Mouse (Mus musculus): ENCODE data around the gene Hoxa6.

The Hoxa6 gene

DNA sequence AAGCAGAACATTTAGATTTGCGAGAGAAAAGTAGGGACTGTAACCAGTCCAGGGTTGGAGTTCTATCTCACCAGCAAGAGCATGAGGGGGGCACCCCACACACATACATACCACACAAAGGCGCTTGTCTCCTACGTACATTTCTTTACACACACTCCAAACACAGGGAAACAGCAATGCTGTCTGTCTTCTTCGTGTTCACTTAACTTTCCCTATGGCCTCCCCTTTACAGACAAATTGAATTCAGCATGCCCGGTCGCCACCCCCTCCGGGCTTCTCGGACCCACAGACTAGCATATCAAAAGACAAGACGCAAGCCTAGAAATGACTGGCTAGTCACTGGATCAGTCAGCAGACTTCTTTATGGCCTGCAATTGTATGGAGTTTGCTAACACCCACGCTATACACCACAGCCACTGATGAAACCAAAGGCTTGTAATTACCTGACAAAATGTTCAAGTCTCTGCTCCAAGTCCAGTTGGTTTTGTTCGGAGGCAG, 28.3 kb downstream of the Hoxa6 start:
- no peak for DNase-seq (ENCODE audit: low spot score in 2 of 2)

DNA sequence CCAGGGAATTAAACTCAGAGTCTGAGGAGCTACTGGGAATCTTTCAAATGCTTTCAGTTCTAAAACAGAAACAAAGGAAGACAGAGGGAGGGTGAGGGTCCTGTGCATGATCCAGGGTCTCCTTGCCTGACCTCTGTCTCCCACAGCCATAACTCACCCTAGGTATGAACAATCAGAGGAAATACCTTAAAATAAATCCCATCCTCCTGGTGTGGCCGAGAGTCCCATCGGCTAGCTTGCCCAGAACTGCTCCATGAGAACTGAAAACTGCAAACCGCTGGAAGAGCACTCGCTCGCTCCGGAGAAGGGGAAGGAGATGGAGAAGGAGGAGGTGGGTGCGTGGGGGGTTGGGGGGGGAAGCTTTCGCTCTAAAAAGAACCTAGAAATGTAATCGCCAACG, 28.8 kb downstream of the Hoxa6 start:
- DNase-seq (ENCODE audit: low spot score in 2 of 2) = no peak

DNA sequence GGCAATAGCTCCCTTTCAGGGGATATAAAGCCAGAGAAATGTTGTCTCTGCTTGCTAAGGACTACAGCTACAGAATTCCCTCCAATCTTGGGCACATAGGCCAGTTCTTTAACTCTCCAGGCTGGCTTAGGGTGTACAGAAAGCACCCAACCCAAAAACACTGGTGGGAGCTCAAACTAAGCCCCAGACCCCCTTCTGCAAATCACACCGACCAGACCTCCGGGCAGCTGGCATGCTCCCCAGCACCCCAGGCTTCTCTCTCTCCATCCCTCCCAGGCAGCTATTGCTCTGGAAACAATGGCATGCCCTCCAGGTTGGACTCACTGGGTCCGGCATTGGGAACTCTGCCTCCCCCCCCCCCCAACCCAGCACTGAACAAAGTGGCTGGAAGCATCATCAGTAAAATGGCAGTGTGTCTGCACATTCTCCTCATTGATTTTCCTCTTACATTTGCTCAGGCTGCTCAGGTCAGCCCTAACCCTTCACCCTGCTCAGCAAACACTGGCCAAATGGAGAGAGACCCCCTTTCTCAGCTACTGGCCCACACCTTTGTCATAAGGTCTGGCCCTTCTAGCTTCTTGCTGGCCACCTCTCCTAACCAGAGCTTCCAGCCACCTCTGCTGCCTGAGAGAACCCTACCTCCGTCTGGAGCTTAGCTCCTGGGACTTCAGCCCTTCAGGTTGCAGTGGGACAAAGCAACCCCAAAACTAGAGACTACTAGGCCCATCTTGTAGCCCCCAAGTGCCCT, 29.4 kb downstream of the Hoxa6 start:
- DNase-seq (ENCODE audit: low spot score in 2 of 2) = no peak

DNA sequence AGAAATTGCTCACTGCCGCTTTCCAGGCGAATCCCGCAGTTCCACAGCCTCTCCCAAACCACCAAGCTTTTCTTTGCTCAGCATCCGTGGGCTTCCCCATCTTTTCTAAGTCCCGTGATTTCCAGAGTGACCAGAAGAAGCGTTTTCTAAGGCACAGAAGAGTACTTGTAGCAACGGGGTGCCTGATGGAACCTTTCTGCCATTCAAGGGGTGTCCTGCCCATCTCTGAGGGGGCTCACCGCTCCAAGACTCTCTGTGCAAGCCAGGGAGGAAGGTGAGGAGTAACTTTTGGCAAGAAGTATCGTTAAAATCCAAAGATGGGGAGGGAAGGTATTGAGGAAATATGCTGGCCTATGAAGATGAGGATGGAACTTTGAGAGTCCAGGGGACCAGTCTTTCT, 30.7 kb downstream of the Hoxa6 start:
- DNase-seq (ENCODE audit: low spot score in 2 of 2) = no peak

DNA sequence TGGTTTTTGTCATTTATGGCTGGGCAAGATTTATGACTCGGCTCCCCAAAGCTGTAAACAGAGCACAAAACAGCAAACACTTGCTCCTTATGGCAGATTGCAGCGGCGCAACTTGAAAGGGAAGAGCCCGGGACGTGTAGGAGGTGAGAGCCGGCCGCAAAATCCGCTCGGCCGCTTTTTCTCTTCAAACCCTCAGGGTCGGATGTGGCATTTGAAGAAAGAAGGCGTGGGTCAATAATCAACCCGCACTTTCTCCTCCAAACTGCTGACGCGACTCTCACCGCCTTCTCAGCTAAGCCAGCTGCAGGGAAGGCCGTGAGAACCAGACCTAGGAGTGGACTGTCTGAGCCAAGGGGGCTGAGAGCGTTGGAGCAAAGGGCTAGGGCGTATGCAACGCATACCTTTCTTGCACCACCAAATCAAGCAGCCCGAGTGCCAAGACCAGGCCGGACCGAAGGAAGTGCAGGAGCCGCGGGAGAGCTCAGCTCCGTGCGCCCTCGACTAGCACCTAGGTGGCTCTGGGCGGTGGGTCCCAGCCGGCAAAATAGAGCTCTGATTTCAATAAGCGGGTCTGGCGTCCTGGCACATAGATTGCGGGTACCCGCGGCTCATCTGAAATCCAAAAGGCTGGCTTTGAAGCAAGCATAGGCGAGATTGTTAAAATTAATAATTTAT, 31.3 kb downstream of the Hoxa6 start, which contains the start of gene 5730596B20Rik:
Gene 5730596B20Rik, plus strand, starts transcription at position 438 of the 675 bp plus-strand sequence.
- DNase-seq (ENCODE audit: low spot score in 2 of 2) = no peak

DNA sequence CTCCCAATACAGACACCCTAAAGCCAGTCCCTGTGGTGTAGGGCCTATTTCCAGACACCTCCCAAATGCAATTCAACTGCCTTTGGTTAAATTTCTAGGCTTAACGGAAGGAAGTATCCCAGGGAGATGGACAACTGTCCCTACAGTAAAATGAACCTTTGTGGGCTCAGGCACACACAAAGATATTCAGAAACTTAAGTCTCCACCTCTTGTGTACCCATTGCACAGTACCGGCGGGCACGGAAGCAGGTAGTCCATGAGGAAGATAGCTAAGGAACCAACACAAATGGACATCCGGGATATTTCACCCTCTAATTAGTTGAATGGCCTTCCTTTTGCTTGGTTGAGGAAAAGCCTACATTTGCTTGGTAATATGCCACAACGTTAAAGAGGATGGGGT, 32.1 kb downstream of the Hoxa6 start:
- no peak for DNase-seq (ENCODE audit: low spot score in 2 of 2)

DNA sequence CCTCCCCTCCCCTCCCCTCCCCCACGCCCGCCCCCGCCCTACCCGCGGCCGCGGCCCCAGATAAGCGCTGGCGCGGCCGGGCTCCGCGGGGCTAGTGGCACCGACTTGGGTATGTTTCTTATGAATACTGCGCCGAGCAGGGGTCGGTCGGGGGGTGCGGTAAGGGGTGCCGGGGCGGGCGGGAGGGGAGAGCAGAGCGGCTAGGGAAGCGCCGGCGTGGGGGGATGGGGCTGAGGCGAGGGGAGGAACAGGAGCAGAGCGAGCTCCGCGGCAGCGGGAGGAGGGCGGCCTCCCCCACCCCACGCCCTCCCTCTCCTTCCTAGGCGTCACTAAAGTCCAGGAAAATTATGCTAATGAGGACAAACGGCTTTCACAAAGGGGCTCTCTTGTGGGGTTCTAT, 32.7 kb downstream of the Hoxa6 start:
- DNase-seq (ENCODE audit: low spot score in 2 of 2) = no peak

DNA sequence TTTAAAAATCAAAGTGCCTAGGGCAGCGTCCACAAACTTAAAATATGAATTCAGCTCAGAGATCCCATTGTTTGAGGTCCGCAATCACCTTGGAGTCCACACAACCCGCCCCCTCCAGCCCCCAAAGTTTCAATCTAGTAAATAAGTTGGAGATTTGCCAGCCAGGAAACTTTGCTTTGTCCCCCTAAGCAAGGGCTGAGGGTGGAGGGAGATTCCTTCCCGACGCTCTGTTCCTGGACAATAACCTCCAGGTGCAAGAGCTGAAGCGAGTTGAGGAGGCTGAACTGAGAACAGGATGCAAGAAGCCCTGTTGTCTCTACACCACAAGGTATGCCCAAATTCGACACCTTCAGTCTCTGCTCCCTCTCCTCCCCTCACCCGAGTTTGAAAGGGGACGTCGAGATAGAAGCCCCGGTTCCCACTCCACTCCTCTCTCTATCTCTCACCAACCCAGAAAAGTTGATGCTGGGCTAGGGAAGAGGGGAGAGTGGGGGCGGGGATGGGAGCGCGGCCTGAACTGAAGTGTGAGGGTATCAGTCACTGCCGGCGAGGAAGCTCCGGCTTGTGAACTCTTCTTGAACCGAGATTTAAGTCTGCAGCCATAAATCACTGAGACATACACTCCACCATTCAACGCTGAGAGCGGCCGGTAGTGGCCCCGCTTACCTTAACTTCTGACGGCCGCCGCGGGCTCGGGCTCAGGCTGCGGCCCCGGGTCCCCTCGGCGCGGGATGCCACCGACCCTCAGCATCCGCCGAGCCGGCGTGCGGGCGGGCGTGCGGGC, 33.4 kb downstream of the Hoxa6 start:
- no peak for DNase-seq (ENCODE audit: low spot score in 2 of 2)

DNA sequence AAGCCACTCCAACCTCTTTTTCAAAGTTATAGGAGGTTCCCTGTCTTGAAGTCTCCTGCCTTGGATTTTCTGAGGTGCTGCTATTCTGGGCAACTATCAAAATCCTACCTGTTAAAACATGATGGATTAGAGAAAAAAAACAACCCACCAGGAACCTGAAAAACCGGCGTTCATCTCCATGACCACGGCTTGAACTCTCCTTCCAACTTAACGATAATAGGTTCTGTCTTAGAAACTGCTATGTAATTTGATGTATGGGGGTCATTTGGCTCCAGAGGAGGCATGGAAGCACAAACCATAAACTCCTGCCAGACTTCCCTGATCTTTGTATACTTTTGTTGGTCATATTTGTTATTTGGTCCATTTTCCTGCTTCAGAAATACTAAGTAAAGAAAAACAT, 34.9 kb downstream of the Hoxa6 start:
- DNase-seq (ENCODE audit: low spot score in 2 of 2) = no peak

DNA sequence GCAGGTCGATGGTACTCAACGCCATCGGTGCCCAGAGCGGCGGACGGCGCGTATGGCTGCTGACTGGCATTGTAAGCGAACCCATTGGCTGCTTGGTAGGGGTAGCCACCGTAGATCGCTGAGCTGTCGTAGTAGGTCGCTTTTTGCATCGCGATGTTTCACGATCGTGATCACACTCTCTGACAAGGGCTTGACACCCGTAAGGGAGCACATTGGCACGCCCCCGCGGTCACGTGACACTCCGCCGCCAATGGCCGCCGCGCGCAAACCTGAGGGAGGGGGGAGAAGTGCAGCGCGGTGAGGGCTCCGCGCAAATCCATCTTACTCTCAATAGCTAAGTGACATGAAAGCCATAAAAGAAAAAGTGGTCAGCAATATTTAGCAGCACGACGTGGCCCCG, 36.0 kb downstream of the Hoxa6 start:
- DNase-seq (ENCODE audit: low spot score in 2 of 2) = peak in 1 of 2 experiments; percentile 81

DNA sequence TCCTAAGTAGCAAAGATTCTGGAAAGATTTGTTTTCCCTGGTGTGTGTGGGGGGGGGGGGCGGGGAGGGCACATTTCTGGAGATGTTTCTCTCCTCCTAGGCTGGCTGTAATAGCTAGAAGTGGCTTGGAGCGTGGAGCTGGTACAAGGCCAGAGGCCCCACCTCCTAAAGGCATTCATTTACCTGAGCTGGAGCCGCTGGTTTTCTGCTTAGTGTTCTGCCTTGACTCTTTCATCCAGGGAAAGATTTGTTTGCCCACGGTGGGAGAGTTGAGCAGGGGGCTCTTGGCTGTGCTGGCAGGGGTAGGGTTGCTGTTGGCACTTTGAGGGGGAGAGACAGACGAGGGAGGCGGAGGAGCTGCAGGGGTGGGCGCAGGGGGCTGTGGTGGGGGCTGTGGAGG, 36.6 kb downstream of the Hoxa6 start:
- DNase-seq (ENCODE audit: low spot score in 2 of 2) = no peak

DNA sequence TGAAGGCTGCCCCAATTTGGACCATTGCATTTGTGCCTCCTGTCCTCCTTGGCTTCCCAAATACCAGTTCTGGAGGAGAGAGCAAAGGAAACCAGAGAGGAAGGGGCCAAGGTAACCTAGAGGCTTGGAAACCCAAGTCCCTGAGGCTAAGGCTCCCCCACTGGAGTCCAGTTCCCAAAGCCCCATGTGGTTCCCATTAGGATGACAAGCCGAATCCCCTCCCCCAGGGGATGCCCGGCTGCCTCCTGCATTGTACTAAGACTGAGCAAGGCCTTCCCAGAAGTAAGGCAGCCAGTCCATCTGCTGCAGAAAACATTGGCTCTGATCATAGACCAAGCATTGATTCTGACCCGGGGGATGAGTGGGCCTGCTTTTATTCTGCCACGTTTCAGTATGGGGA, 37.2 kb downstream of the Hoxa6 start:
- DNase-seq (ENCODE audit: low spot score in 2 of 2) = no peak

DNA sequence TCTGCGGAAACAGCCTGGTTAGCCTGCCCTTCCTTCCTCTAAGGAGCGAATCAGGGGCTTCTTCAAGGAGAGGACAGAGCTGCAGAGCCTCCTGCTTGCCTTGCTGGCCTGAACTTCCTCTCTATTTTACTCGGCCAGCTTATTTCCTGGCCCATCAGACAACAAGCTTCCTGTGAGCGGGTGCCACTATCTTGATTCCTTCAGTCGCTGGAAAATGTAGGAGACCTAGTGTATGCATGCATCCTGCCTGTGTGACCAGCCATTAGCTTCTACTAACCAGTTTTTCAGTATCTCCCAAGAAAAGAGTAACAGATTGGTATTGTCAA, 37.7 kb downstream of the Hoxa6 start:
- no peak for DNase-seq (ENCODE audit: low spot score in 2 of 2)

DNA sequence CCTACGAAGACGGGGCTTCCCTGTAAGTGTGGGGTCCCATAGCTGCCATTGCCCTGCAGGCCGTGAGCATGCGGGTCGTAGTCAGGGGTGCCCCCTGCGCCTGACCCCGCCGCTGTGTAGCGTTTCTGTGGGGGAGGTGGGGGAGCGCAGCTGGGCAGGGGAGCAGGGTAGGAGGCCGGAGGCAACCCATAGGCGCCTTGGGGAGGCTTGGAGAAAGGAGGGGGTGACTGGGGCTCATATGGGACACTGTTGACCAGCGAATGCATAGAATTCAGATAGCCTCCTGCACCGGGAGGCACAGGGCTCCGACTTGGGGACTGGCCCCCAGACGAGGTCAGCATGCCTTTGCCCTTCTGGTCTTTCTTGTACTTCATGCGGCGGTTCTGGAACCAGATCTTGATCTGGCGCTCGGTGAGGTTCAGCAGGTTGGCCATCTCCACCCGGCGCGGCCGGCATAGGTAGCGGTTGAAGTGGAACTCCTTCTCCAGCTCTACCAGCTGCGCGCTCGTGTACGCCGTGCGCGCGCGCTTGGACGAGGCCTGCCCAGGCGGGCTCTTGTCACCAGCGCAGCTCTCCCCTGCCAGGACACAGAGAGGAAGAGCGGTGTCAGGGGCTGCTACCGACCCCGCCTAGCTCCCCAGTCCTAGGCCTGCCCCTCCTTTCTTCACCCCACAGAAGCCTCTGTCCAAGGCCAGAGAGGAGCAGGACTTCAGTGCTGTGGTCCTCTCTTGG, 38.2 kb downstream of the Hoxa6 start:
- peak in 1 of 2 experiments; percentile 26 for DNase-seq (ENCODE audit: low spot score in 2 of 2)

DNA sequence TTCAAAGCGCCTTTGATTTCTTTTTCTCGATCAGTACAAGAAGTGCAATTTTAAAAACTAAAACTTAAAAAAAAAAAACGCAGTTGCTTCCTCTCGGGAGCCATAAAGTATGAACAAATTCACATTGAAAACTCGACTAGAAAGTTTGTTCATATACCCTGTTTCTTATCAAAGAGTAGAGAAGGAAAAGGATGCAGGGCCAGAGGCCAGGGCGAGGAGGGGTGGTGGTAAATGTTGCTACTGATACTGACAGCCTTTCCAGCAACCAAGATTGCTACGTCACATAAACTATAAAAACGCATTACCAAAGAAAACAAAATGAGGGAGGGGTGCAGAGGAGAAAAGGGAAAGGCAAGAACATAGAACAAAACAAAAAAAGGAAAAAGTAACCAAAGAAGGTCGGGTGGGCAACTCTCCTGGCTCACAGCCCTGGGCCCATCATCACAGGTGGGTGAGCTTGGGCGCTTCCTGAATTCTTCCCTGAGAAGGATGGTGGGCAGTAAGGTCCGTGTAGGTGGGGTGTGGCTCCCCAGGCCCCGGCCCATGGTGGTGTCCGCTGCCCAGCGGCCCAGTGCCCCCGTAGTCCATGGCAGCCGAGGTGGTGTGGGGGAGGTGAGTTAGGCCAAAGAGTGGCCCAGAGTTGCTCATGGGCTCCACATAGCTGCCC, 38.9 kb downstream of the Hoxa6 start:
- no peak for DNase-seq (ENCODE audit: low spot score in 2 of 2)

DNA sequence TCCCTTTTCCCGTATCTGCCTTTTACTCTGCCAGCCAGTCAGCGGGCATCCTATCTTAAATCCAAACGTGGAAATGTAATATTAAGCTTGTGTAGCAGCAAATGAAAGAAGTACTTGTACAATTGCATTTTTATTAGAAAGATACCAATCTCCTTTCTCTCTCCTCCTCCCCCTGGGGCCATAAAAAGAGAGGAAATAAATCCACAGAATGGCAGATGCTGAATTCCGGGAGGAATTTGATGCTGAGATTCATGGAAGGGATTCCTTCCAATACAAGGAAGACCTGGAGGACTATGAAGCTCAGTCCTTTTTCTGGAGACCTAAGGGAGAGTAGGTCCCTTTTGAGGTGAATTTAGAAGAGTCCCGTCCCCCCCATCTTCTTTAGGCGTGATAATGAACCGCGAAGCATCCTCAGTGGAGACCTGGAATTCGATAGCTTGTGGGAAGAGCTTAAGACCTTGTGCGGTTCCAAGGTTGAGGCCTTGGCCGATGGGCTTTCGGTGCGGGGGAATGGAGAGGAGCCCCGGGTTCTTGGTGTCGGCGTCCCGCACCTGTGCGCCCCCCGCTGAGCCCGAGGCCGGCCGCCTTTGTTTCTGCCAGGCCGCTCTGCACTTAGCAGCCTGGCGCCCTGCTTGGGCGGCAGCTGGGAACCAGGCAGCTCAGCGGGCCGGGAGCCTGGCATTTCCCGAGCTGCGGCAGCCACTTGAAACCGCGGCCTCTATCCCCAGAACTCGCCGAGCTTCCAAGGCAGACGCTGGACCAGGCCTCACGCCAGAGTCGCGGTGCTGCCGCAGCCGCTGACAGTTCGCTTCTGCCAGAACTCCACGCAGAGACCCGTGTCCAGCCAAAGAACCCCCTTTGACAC, 40.1 kb downstream of the Hoxa6 start:
- DNase-seq (ENCODE audit: low spot score in 2 of 2) = no peak

DNA sequence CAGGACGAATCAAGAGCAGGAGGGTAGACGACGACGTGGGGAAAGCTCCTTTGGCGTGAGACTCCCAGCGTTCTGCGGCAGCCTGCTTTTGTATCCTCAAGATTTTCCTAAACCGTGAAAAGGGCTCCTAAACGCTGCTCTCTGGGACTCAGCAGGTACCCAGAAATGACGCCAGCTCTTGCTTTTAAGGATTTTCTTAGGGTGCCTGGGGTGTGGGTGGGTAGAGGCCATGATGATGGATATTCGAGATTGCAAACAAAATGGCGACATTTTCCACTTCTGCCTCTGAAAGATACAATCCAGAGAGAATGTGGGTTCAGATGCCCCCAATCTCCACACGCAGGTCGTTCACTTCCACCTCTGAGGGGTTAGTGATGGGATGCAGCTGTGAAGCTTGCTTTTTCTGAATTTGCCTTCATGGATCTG, 40.8 kb downstream of the Hoxa6 start:
- no peak for DNase-seq (ENCODE audit: low spot score in 2 of 2)

DNA sequence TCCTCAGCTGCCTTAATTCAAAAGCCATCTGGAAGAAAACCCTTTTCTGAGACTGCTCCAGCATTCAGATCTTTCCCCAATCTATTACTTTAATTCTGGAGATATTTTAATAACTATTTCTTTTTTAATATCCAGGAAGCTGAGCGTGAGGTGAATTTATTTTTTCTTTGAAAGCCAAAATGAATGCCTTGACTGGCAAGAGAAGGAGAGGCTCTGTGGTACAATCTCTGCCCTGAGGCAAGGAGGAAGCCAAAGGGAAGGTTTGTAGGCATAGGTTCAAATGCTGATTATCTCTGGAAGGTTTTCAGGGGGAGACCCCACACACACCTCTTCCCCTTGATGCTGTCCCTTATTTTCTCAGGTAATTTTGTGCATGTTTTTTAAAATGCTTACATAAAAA, 41.3 kb downstream of the Hoxa6 start:
- no peak for DNase-seq (ENCODE audit: low spot score in 2 of 2)

DNA sequence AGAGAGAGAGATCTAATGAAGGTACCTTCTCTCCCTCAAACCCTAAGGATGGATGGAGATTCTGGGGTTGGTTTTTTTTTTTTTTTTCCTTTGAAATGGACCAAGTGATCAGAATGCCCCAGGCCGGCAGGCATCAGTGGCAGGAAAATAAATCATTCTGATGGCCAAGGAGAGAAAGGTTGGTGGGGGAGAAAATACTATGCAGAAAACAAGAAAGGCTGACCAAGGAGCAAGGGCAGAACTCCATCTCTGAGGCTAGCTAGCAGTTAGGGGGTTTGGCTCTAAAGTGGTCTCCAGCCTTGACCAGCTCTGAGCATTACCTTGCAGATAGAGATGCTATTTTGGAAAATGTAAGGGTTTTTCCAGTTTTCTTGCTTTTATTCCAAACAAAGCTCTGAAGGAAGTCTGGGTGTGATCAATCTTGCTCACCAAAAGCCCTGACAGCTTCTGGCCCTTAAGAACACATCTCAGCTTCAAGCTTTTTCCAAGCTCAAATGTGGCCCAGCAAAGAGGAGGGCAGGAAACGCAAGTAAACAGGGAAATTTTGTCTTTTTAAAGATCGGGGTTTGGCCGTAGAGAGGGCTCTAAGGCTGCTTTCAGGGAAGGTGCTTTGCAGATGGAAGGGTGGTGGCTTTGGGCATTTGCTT, 42.0 kb downstream of the Hoxa6 start:
- no peak for DNase-seq (ENCODE audit: low spot score in 2 of 2)
